Mouse (Mus musculus): ENCODE measurements at regions not wholly inside any gene's neighbourhood (a gene's known extent, or its start where the extent isn't known, plus 50 kb on each side); places are given as distances from the start of the nearest gene placed in this dataset.
A peak's percentile ranks its signal among the peaks of the same experiment; 100 is the strongest.

- Histone ChIP-seq H3K36me3 (replicated peaks; ENCODE audit: control insufficient read depth, insufficient read depth, low read length) (no peaks in the 10 kb centered on the region), H3K4me3 (ENCODE audit: low read depth, low read length) (no peak overlapping the region), H3K9me3 (replicated peaks; ENCODE audit: control insufficient read depth, low read length) (no peaks in the 10 kb centered on the region), H3K27me3 (ENCODE audit: control insufficient read depth, insufficient read depth, low read length) (no peaks in the 10 kb centered on the region), H3K4me1 (ENCODE audit: control insufficient read depth, insufficient read depth) (no peaks in the 10 kb centered on the region), H3K4me2 (ENCODE audit: low read depth, low read length) (no peak overlapping the region), H3K9ac (replicated peaks; ENCODE audit: low read depth, low read length) (no peak overlapping the region), H3K27ac (ENCODE audit: low read depth) (no peak overlapping the region)
- WGBS = 77% methylated on average over 7 of the region's 7 CpGs
- ATAC-seq (ENCODE audit: insufficient read depth, low read depth) (no peak), DNase-seq (ENCODE audit: low spot score) (no peak)
- TF ChIP-seq EP300 (IDR thresholded peaks at IDR 0.05; ENCODE audit: low read depth) (no peak), CTCF (IDR thresholded peaks at IDR 0.05; ENCODE audit: low read depth) (no peak)
Measured at GRCm38 (mm10) chr15:67901191-67901601, 1400.5 kb upstream of the Lrrc6 start.

DNA sequence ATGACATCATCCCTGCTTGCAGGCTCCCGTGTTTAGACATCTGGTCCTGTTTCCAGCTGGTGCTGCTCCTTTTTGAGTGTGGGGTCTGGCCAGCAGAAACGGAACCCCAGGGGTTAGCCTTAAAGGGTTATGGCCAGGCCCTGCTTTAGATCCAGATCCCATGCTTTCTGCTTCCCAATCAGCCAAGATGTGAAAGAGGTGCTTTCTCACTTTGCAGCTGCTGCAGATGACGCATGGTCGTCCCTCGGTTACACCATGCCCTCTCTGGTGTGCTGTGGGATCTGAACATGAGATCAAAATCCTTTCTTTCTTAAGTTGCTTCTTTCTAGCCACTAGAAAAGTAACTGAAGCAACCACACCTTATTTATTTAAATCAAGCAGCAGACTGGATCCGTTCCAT, 1399.1 kb upstream of the Lrrc6 start:
- no peaks in the 10 kb centered on the region for H3K27me3 ChIP-seq (ENCODE audit: control insufficient read depth, insufficient read depth, low read length)
- ATAC-seq (ENCODE audit: insufficient read depth, low read depth) (no peak), DNase-seq (ENCODE audit: low spot score) (no peak)
- no peak overlapping the region for H3K27ac ChIP-seq (ENCODE audit: low read depth)
- H3K4me2 ChIP-seq (ENCODE audit: low read depth, low read length) = no peak overlapping the region
- no peaks in the 10 kb centered on the region for H3K36me3 ChIP-seq (replicated peaks; ENCODE audit: control insufficient read depth, insufficient read depth, low read length)
- no peaks in the 10 kb centered on the region for H3K9me3 ChIP-seq (replicated peaks; ENCODE audit: control insufficient read depth, low read length)
- H3K4me3 ChIP-seq (ENCODE audit: low read depth, low read length) = no peak overlapping the region
- WGBS = 76% methylated on average over 6 of the region's 6 CpGs
- no peak for TF ChIP-seq CTCF (IDR thresholded peaks at IDR 0.05; ENCODE audit: low read depth)
- no peak for TF ChIP-seq EP300 (IDR thresholded peaks at IDR 0.05; ENCODE audit: low read depth)
- no peak overlapping the region for H3K9ac ChIP-seq (replicated peaks; ENCODE audit: low read depth, low read length)
- no peaks in the 10 kb centered on the region for H3K4me1 ChIP-seq (ENCODE audit: control insufficient read depth, insufficient read depth)

DNA sequence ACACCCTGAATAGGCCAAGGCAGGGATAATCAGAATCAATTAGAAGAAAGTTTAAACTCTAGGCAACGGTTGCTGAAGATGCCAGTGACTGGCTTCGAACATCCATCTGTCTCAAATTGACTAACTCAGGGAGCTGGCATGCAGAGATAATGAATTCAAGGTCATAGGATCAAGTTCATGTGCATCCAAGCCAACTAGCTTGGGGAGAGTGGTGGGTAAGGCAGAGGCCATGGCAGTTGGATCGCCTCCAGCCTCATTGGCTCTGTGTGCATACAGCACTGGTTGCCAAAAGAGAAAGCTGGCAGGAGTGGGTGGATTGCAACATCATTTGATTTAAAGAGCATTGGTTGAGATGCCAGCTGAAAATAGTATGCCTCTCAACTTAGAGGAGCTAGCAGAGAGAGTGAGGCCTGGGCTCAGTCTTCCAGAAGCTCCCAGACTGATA, 1398.3 kb upstream of the Lrrc6 start:
- Histone ChIP-seq H3K9me3 (replicated peaks; ENCODE audit: control insufficient read depth, low read length) (no peaks in the 10 kb centered on the region), H3K4me3 (ENCODE audit: low read depth, low read length) (no peak overlapping the region), H3K4me1 (ENCODE audit: control insufficient read depth, insufficient read depth) (no peaks in the 10 kb centered on the region), H3K4me2 (ENCODE audit: low read depth, low read length) (no peak overlapping the region), H3K27me3 (ENCODE audit: control insufficient read depth, insufficient read depth, low read length) (no peaks in the 10 kb centered on the region), H3K9ac (replicated peaks; ENCODE audit: low read depth, low read length) (no peak overlapping the region), H3K36me3 (replicated peaks; ENCODE audit: control insufficient read depth, insufficient read depth, low read length) (no peaks in the 10 kb centered on the region), H3K27ac (ENCODE audit: low read depth) (0 out of 2 replicates have a peak overlapping the region, but pooled peaks have one; percentile 17)
- ATAC-seq (ENCODE audit: insufficient read depth, low read depth) (peak; percentile 70), DNase-seq (ENCODE audit: low spot score) (peak; percentile 51)
- WGBS = 48% methylated on average over 3 of the region's 3 CpGs
- TF ChIP-seq EP300 (IDR thresholded peaks at IDR 0.05; ENCODE audit: low read depth) = no peak
- TF ChIP-seq CTCF (IDR thresholded peaks at IDR 0.05; ENCODE audit: low read depth) = no peak

DNA sequence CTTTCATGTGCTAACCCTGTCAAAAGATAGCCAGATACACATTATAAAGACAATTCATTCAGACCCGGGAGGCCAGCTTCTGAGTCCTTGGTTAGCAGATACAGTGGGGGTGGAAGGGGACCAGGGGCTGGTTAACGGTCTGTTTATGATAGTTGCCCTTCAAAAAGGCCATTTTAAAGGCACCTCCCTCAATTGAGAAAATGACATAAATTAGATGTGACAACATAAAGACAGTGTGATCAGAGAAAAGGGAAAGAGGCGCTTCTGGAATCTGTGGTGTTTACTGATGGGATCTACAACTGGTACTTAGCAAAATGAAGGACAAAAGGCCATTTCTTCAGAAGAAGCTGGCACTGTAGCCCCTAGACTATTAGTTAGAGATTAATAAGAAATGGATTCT, 1391.4 kb upstream of the Lrrc6 start:
- no peak for TF ChIP-seq CTCF (IDR thresholded peaks at IDR 0.05; ENCODE audit: low read depth)
- TF ChIP-seq EP300 (IDR thresholded peaks at IDR 0.05; ENCODE audit: low read depth) = no peak
- no peak overlapping the region for H3K9ac ChIP-seq (replicated peaks; ENCODE audit: low read depth, low read length)
- no peaks in the 10 kb centered on the region for H3K36me3 ChIP-seq (replicated peaks; ENCODE audit: control insufficient read depth, insufficient read depth, low read length)
- H3K4me2 ChIP-seq (ENCODE audit: low read depth, low read length) = no peak overlapping the region
- H3K9me3 ChIP-seq (replicated peaks; ENCODE audit: control insufficient read depth, low read length) = no peaks in the 10 kb centered on the region
- H3K4me1 ChIP-seq (ENCODE audit: control insufficient read depth, insufficient read depth) = no peaks in the 10 kb centered on the region
- H3K27ac ChIP-seq (ENCODE audit: low read depth) = no peak overlapping the region
- 69% methylated on average over 3 of the region's 3 CpGs for WGBS
- no peak overlapping the region for H3K4me3 ChIP-seq (ENCODE audit: low read depth, low read length)
- H3K27me3 ChIP-seq (ENCODE audit: control insufficient read depth, insufficient read depth, low read length) = no peaks in the 10 kb centered on the region
- DNase-seq (ENCODE audit: low spot score) (no peak), ATAC-seq (ENCODE audit: insufficient read depth, low read depth) (no peak)

GRCm38 (mm10) chr15:67890612-67891304, 1390.0 kb upstream of the Lrrc6 start:
- Histone ChIP-seq H3K27me3 (ENCODE audit: control insufficient read depth, insufficient read depth, low read length) (no peaks in the 10 kb centered on the region), H3K4me2 (ENCODE audit: low read depth, low read length) (no peak overlapping the region), H3K36me3 (replicated peaks; ENCODE audit: control insufficient read depth, insufficient read depth, low read length) (no peaks in the 10 kb centered on the region), H3K4me1 (ENCODE audit: control insufficient read depth, insufficient read depth) (no peaks in the 10 kb centered on the region), H3K27ac (ENCODE audit: low read depth) (no peak overlapping the region), H3K4me3 (ENCODE audit: low read depth, low read length) (no peak overlapping the region), H3K9me3 (replicated peaks; ENCODE audit: control insufficient read depth, low read length) (no peaks in the 10 kb centered on the region), H3K9ac (replicated peaks; ENCODE audit: low read depth, low read length) (no peak overlapping the region)
- TF ChIP-seq CTCF (IDR thresholded peaks at IDR 0.05; ENCODE audit: low read depth) (no peak), EP300 (IDR thresholded peaks at IDR 0.05; ENCODE audit: low read depth) (no peak)
- WGBS = 73% methylated on average over 3 of the region's 3 CpGs
- ATAC-seq (ENCODE audit: insufficient read depth, low read depth) (no peak), DNase-seq (ENCODE audit: low spot score) (no peak)

GRCm38 (mm10) chr15:67888548-67888947, 1387.8 kb upstream of the Lrrc6 start:
- ATAC-seq (ENCODE audit: insufficient read depth, low read depth) = no peak
- TF ChIP-seq EP300 (IDR thresholded peaks at IDR 0.05; ENCODE audit: low read depth) (no peak), CTCF (IDR thresholded peaks at IDR 0.05; ENCODE audit: low read depth) (no peak)

More at GRCm38 (mm10) chr15:67888548-67888947, 1387.8 kb upstream of the Lrrc6 start:
- Histone ChIP-seq H3K4me1 (ENCODE audit: control insufficient read depth, insufficient read depth) (no peaks in the 10 kb centered on the region), H3K27me3 (ENCODE audit: control insufficient read depth, insufficient read depth, low read length) (no peaks in the 10 kb centered on the region), H3K4me3 (ENCODE audit: low read depth, low read length) (no peak overlapping the region), H3K36me3 (replicated peaks; ENCODE audit: control insufficient read depth, insufficient read depth, low read length) (no peaks in the 10 kb centered on the region), H3K9ac (replicated peaks; ENCODE audit: low read depth, low read length) (no peak overlapping the region), H3K4me2 (ENCODE audit: low read depth, low read length) (no peak overlapping the region), H3K9me3 (replicated peaks; ENCODE audit: control insufficient read depth, low read length) (no peaks in the 10 kb centered on the region), H3K27ac (ENCODE audit: low read depth) (no peak overlapping the region)
- no peak for DNase-seq (ENCODE audit: low spot score)

All from heart, postnatal 0 days (tissue).